ENCODE assay signal across 20 mouse cellular contexts in genomic region chr12:75478117-75478516, GRCm38 (mm10).
DNase-seq lines count a peak whose midpoint lies in the region; ATAC-seq and TF ChIP-seq lines count a peak whose summit lies in the region.
"Had no signal": no experiment of that assay in that cellular context is flagged by ENCODE, and none has a peak within 500 bp of the region (broad histone marks: within the 10 kb centered on the region; RNA-seq: fewer than 3 reads in every experiment).

No protein-coding gene starts in this region.

- WGBS in midbrain, postnatal 0 days = 40% methylated on average over 4 of the region's 4 CpGs
- 49% methylated on average over 4 of the region's 4 CpGs for WGBS in midbrain, embryonic 16.5 days

- H3K4me2 ChIP-seq in midbrain, postnatal 0 days (ENCODE audit: low read depth, low read length, poor library complexity, severe bottlenecking) = no peak overlapping the region
- no peak overlapping the region for H3K4me2 ChIP-seq in midbrain, embryonic 16.5 days (ENCODE audit: low read length)
- H3K4me2 ChIP-seq: embryonic facial prominence, embryonic 12.5 days; midbrain, embryonic 15.5 days; stomach, embryonic 15.5 days had no signal

- H3K4me3 ChIP-seq in layer of hippocampus, adult 2 months = no peak overlapping the region
- H3K4me3 ChIP-seq in midbrain, postnatal 0 days (ENCODE audit: low read depth, low read length) = no peak overlapping the region
- H3K4me3 ChIP-seq in midbrain, embryonic 16.5 days (ENCODE audit: low read depth, low read length) = no peak overlapping the region
- no peak overlapping the region for H3K4me3 ChIP-seq in embryonic fibroblast, embryonic 13.5 days (ENCODE audit: insufficient read depth, low read length)
- H3K4me3 ChIP-seq: embryonic facial prominence, embryonic 12.5 days; midbrain, embryonic 15.5 days; stomach, embryonic 15.5 days had no signal

- H3K9me3 ChIP-seq in midbrain, postnatal 0 days (ENCODE audit: low read length) = no peaks in the 10 kb centered on the region
- H3K9me3 ChIP-seq in midbrain, embryonic 16.5 days (replicated peaks; ENCODE audit: control insufficient read depth, low read length, poor library complexity, severe bottlenecking) = no peaks in the 10 kb centered on the region
- H3K9me3 ChIP-seq: embryonic facial prominence, embryonic 12.5 days; midbrain, embryonic 15.5 days; stomach, embryonic 15.5 days had no signal

- no peak for TF ChIP-seq POLR2A in embryonic fibroblast, embryonic 13.5 days (IDR thresholded peaks at IDR 0.05; ENCODE audit: low read depth, low read length)

- H3K27me3 ChIP-seq in midbrain, postnatal 0 days (ENCODE audit: insufficient read depth, low read length) = no peaks in the 10 kb centered on the region
- H3K27me3 ChIP-seq in midbrain, embryonic 16.5 days (ENCODE audit: control insufficient read depth, insufficient read depth, low read depth, low read length) = no peaks in the 10 kb centered on the region
- H3K27me3 ChIP-seq: embryonic facial prominence, embryonic 12.5 days; midbrain, embryonic 15.5 days; stomach, embryonic 15.5 days had no signal

- no peak for TF ChIP-seq CTCF in layer of hippocampus, adult 2 months (conservative IDR thresholded peaks at IDR 0.05)
- no peak for TF ChIP-seq CTCF in midbrain, postnatal 0 days (IDR thresholded peaks at IDR 0.05)
- TF ChIP-seq CTCF in embryonic fibroblast, embryonic 13.5 days (IDR thresholded peaks at IDR 0.05; ENCODE audit: borderline replicate concordance, insufficient read depth, low read length) = no peak

- no peaks in the 10 kb centered on the region for H3K36me3 ChIP-seq in midbrain, postnatal 0 days (ENCODE audit: insufficient read depth, low read length)
- no peaks in the 10 kb centered on the region for H3K36me3 ChIP-seq in midbrain, embryonic 16.5 days (ENCODE audit: control insufficient read depth, insufficient read depth, low read length)
- H3K36me3 ChIP-seq: midbrain, embryonic 15.5 days; stomach, embryonic 15.5 days had no signal

- no peak for ATAC-seq in midbrain, postnatal 0 days (ENCODE audit: low FRiP score)
- no peak for ATAC-seq in midbrain, embryonic 16.5 days
- ATAC-seq: CD4-positive, CD25-positive, alpha-beta regulatory T cell, adult 4 months; midbrain, embryonic 15.5 days had no signal

- peak overlapping the region; percentile 19; the same call in 1 of the 2 replicates for H3K27ac ChIP-seq in layer of hippocampus, adult 2 months
- H3K27ac ChIP-seq in midbrain, postnatal 0 days (ENCODE audit: low read depth, low read length) = no peak overlapping the region
- no peak overlapping the region; the same call in 1 of the 2 replicates for H3K27ac ChIP-seq in midbrain, embryonic 16.5 days (ENCODE audit: low read length)
- 0 out of 2 replicates have a peak overlapping the region, but pooled peaks have one; percentile 16 for H3K27ac ChIP-seq in embryonic fibroblast, embryonic 13.5 days (ENCODE audit: insufficient read depth, low read length)
- H3K27ac ChIP-seq: embryonic facial prominence, embryonic 12.5 days; midbrain, embryonic 15.5 days; stomach, embryonic 15.5 days had no signal

- H3K9ac ChIP-seq in midbrain, postnatal 0 days (replicated peaks; ENCODE audit: low read length, poor library complexity, severe bottlenecking) = no peak overlapping the region
- H3K9ac ChIP-seq in midbrain, embryonic 16.5 days (ENCODE audit: low read depth, low read length) = no peak overlapping the region
- H3K9ac ChIP-seq: embryonic facial prominence, embryonic 12.5 days; midbrain, embryonic 15.5 days; stomach, embryonic 15.5 days had no signal

- peak; percentile 27 for DNase-seq in adrenal gland, postnatal 14 days
- no peak for DNase-seq in adrenal gland, adult 2 months
- DNase-seq in layer of hippocampus, adult 2 months (ENCODE audit: low spot score in 2 of 2) = peak in 1 of 2 experiments; percentile 20
- no peak for DNase-seq in layer of hippocampus, postnatal 10 days (ENCODE audit: low spot score in 2 of 2)
- peak; percentile 51 for DNase-seq in midbrain, postnatal 0 days (ENCODE audit: low spot score)
- DNase-seq in thymus, postnatal 36 days = no peak
- DNase-seq: cerebellum, adult 9-10 months; gastrocnemius, postnatal 10 days; heart, adult 18-20 months; heart, postnatal 4 days; kidney, adult 2 months; kidney, postnatal 10 days; lung, postnatal 10 days; thymus, adult 2 months had no signal

- H3K4me1 ChIP-seq in midbrain, postnatal 0 days (ENCODE audit: insufficient read depth, low read length) = peaks cover 7% of the 10 kb centered on the region; the same call in 1 of the 2 replicates
- peaks cover 8% of the 10 kb centered on the region; the same call in 1 of the 2 replicates for H3K4me1 ChIP-seq in midbrain, embryonic 16.5 days (ENCODE audit: control insufficient read depth, insufficient read depth, low read length)
- peaks cover 3% of the 10 kb centered on the region; the same call in 1 of the 2 replicates for H3K4me1 ChIP-seq in embryonic fibroblast, embryonic 13.5 days (ENCODE audit: control insufficient read depth, insufficient read depth, low read length)
- H3K4me1 ChIP-seq: embryonic facial prominence, embryonic 12.5 days; midbrain, embryonic 15.5 days; stomach, embryonic 15.5 days had no signal

Comparison
In these comparisons a context has a peak if more than half of its experiments do, and no peak if none do; other contexts are left out.
1. DNase-seq: peak in adrenal gland, postnatal 14 days (single experiment) and midbrain, postnatal 0 days (single experiment); none in adrenal gland, adult 2 months (single experiment), layer of hippocampus, postnatal 10 days (0 of 2) and thymus, postnatal 36 days (0 of 2).
2. H3K27ac ChIP-seq: peak in layer of hippocampus, adult 2 months (single experiment) and embryonic fibroblast, embryonic 13.5 days (single experiment); none in midbrain, postnatal 0 days (single experiment) and midbrain, embryonic 16.5 days (single experiment).